22 mouse cellular contexts compared by ENCODE assay signal in genomic region chr1:87263257-87263656, GRCm38 (mm10). TPM values are rescaled to one million over a fixed set of nuclear protein-coding genes. Genes with fewer than 3 reads are reported as not detected.
A peak's percentile ranks its signal among the peaks of the same experiment; 100 is the strongest.
DNase-seq lines count a peak whose midpoint lies in the region; ATAC-seq lines count a peak whose summit lies in the region.
"Had no signal": no experiment of that assay in that cellular context is flagged by ENCODE, and none has a peak within 500 bp of the region (broad histone marks: within the 10 kb centered on the region; RNA-seq: fewer than 3 reads in every experiment).

No protein-coding gene starts in this region.

- no peak overlapping the region for H3K27ac ChIP-seq in embryonic facial prominence, embryonic 10.5 days (replicated peaks)
- no peak overlapping the region for H3K27ac ChIP-seq in embryonic facial prominence, embryonic 15.5 days (replicated peaks)
- H3K27ac ChIP-seq in hindbrain, embryonic 15.5 days (replicated peaks): no peak overlapping the region
- H3K27ac ChIP-seq: heart, embryonic 15.5 days; limb, embryonic 10.5 days; liver, embryonic 12.5 days; lung, embryonic 15.5 days; neural tube, embryonic 12.5 days; stomach, postnatal 0 days had no signal

- H3K4me3 ChIP-seq in megakaryocyte, embryonic 14.5 days (replicated peaks): peak overlapping the region; percentile 59
- H3K4me3 ChIP-seq in embryonic facial prominence, embryonic 10.5 days: 0 out of 2 replicates have a peak overlapping the region, but pooled peaks have one; percentile 68
- H3K4me3 ChIP-seq in embryonic facial prominence, embryonic 15.5 days (replicated peaks): peak overlapping the region; percentile 52; the same call in 1 of the 2 replicates
- no peak overlapping the region for H3K4me3 ChIP-seq in hindbrain, embryonic 15.5 days
- H3K4me3 ChIP-seq: erythroblast, embryonic 14.5 days had no signal

- peaks cover 41% of the 10 kb centered on the region for H3K4me1 ChIP-seq in megakaryocyte, embryonic 14.5 days
- peaks cover 31% of the 10 kb centered on the region for H3K4me1 ChIP-seq in embryonic facial prominence, embryonic 10.5 days
- peaks cover 25% of the 10 kb centered on the region for H3K4me1 ChIP-seq in embryonic facial prominence, embryonic 15.5 days
- H3K4me1 ChIP-seq in hindbrain, embryonic 15.5 days (replicated peaks): peaks cover 30% of the 10 kb centered on the region

- 1% methylated on average over 9 of the region's 9 CpGs for WGBS in embryonic facial prominence, embryonic 10.5 days
- 6% methylated on average over 9 of the region's 9 CpGs for WGBS in embryonic facial prominence, embryonic 15.5 days
- WGBS in hindbrain, embryonic 15.5 days: 2% methylated on average over 9 of the region's 9 CpGs

- ATAC-seq in megakaryocyte, adult 5-6 weeks (ENCODE audit: poor library complexity, severe bottlenecking): no peak
- ATAC-seq in embryonic facial prominence, embryonic 15.5 days (ENCODE audit: insufficient number of reproducible peaks, low FRiP score, low TSS enrichment, low read depth): no peak
- no peak for ATAC-seq in hindbrain, embryonic 15.5 days (ENCODE audit: low FRiP score, low read depth)
- ATAC-seq: CD4-positive, CD25-positive, alpha-beta regulatory T cell, adult 4 months; inflammation-experienced regulatory T-cells, adult 6 months; liver, embryonic 12.5 days had no signal

- H3K36me3 ChIP-seq in megakaryocyte, embryonic 14.5 days (replicated peaks; ENCODE audit: low read length): no peaks in the 10 kb centered on the region
- no peaks in the 10 kb centered on the region for H3K36me3 ChIP-seq in embryonic facial prominence, embryonic 10.5 days (replicated peaks)
- no peaks in the 10 kb centered on the region for H3K36me3 ChIP-seq in embryonic facial prominence, embryonic 15.5 days
- no peaks in the 10 kb centered on the region for H3K36me3 ChIP-seq in hindbrain, embryonic 15.5 days
- H3K36me3 ChIP-seq: heart, embryonic 15.5 days; limb, embryonic 10.5 days; liver, embryonic 12.5 days; lung, embryonic 15.5 days; neural tube, embryonic 12.5 days had no signal

- H3K9me3 ChIP-seq in megakaryocyte, embryonic 14.5 days: peaks cover 18% of the 10 kb centered on the region
- no peaks in the 10 kb centered on the region for H3K9me3 ChIP-seq in embryonic facial prominence, embryonic 10.5 days
- no peaks in the 10 kb centered on the region for H3K9me3 ChIP-seq in embryonic facial prominence, embryonic 15.5 days (replicated peaks)
- no peaks in the 10 kb centered on the region for H3K9me3 ChIP-seq in hindbrain, embryonic 15.5 days
- H3K9me3 ChIP-seq: heart, embryonic 15.5 days; limb, embryonic 10.5 days; liver, embryonic 12.5 days; lung, embryonic 15.5 days; neural tube, embryonic 12.5 days had no signal

- peak; percentile 26 for DNase-seq in embryonic facial prominence, embryonic 10.5 days (ENCODE audit: low spot score)
- no peak for DNase-seq in ovary, adult 18-20 months (ENCODE audit: low spot score)
- DNase-seq in right cerebral cortex, postnatal 25 days: no peak
- DNase-seq in adrenal gland, adult 2 months: no peak
- DNase-seq: cerebellum, adult 11 months; heart, adult 11 months; thymus, postnatal 4 days had no signal

- H3K27me3 ChIP-seq in megakaryocyte, embryonic 14.5 days (replicated peaks): peaks cover 86% of the 10 kb centered on the region
- peaks cover 98% of the 10 kb centered on the region for H3K27me3 ChIP-seq in embryonic facial prominence, embryonic 10.5 days (replicated peaks; ENCODE audit: low read depth, poor library complexity, severe bottlenecking)
- H3K27me3 ChIP-seq in embryonic facial prominence, embryonic 15.5 days: peaks cover 84% of the 10 kb centered on the region
- peaks cover 59% of the 10 kb centered on the region for H3K27me3 ChIP-seq in hindbrain, embryonic 15.5 days

- H3K4me2 ChIP-seq in embryonic facial prominence, embryonic 15.5 days (replicated peaks): 0 out of 2 replicates have a peak overlapping the region, but pooled peaks have one; percentile 98
- H3K4me2 ChIP-seq in hindbrain, embryonic 15.5 days: peak overlapping the region; percentile 99

- H3K9ac ChIP-seq in embryonic facial prominence, embryonic 15.5 days: no peak overlapping the region
- no peak overlapping the region for H3K9ac ChIP-seq in hindbrain, embryonic 15.5 days
- H3K9ac ChIP-seq: heart, embryonic 15.5 days; liver, embryonic 12.5 days; lung, embryonic 15.5 days; neural tube, embryonic 12.5 days had no signal

RNA-seq across cellular contexts. Expression of gene Efhd1, which starts 0.9 kb away (rescaled TPM):
- polyA plus RNA-seq in megakaryocyte, embryonic 14.5 days (2012; ENCODE audit: insufficient read depth, low replicate concordance): 0.10 TPM in 1 of 2 replicates, not detected in the other
- total RNA-seq in megakaryocyte, adult 5-6 weeks (2015): 0.07 TPM in 1 of 2 replicates, not detected in the other
- total RNA-seq in megakaryocyte, adult 5-6 weeks (2017): not detected in 2 replicates
- polyA plus RNA-seq in embryonic facial prominence, embryonic 10.5 days (2016; fragmentation: Nextera tagmentation; extraction: Ambion mirVana): 0.69 and 0.77 TPM in 2 replicates
- polyA plus RNA-seq in embryonic facial prominence, embryonic 15.5 days (2015; fragmentation: Nextera tagmentation; extraction: Ambion mirVana): 2.8 and 3.0 TPM in 2 replicates
- polyA plus RNA-seq in hindbrain, embryonic 15.5 days (2015; fragmentation: Nextera tagmentation; extraction: Ambion mirVana): 1.9 and 2.2 TPM in 2 replicates
- 100 to 1,000 TPM; 337 to 341 TPM for total RNA-seq in adrenal gland, adult 2 months (2021)
- 579 and 581 TPM in 2 replicates for polyA plus RNA-seq in adrenal gland, adult 2 months (2012; rRNA removed)
- total RNA-seq: megakaryocyte progenitor cell, adult 5-6 weeks had no signal
- polyA plus RNA-seq: erythroblast, embryonic 14.5 days; inflammation-experienced regulatory T-cells, adult 6 months; liver, embryonic 12.5 days had no signal

RNA-seq across cellular contexts. Expression of gene Eif4e2, which starts 49.5 kb away (rescaled TPM):
- polyA plus RNA-seq in megakaryocyte, embryonic 14.5 days (2012; ENCODE audit: insufficient read depth, low replicate concordance): 21.2 and 24.1 TPM in 2 replicates
- total RNA-seq in megakaryocyte, adult 5-6 weeks (2015): 75.9 and 81.3 TPM in 2 replicates
- total RNA-seq in megakaryocyte, adult 5-6 weeks (2017): 118 and 156 TPM in 2 replicates
- polyA plus RNA-seq in embryonic facial prominence, embryonic 10.5 days (2016; fragmentation: Nextera tagmentation; extraction: Ambion mirVana): 175 and 185 TPM in 2 replicates
- polyA plus RNA-seq in embryonic facial prominence, embryonic 15.5 days (2015; fragmentation: Nextera tagmentation; extraction: Ambion mirVana): 164 and 167 TPM in 2 replicates
- 91.4 TPM in 2 replicates for polyA plus RNA-seq in hindbrain, embryonic 15.5 days (2015; fragmentation: Nextera tagmentation; extraction: Ambion mirVana)
- total RNA-seq in adrenal gland, adult 2 months (2021): 10 to 100 TPM; 66.0 to 98.7 TPM
- polyA plus RNA-seq in adrenal gland, adult 2 months (2012; rRNA removed): 18.0 and 18.4 TPM in 2 replicates

RNA-seq across cellular contexts. Expression of gene Chrng, which starts 58.8 kb away (rescaled TPM):
- polyA plus RNA-seq in megakaryocyte, embryonic 14.5 days (2012; ENCODE audit: insufficient read depth, low replicate concordance): not detected in 2 replicates
- not detected in 2 replicates for total RNA-seq in megakaryocyte, adult 5-6 weeks (2015)
- total RNA-seq in megakaryocyte, adult 5-6 weeks (2017): not detected in 2 replicates
- polyA plus RNA-seq in embryonic facial prominence, embryonic 10.5 days (2016; fragmentation: Nextera tagmentation; extraction: Ambion mirVana): 0.35 and 0.39 TPM in 2 replicates
- polyA plus RNA-seq in embryonic facial prominence, embryonic 15.5 days (2015; fragmentation: Nextera tagmentation; extraction: Ambion mirVana): 24.4 and 34.2 TPM in 2 replicates
- polyA plus RNA-seq in hindbrain, embryonic 15.5 days (2015; fragmentation: Nextera tagmentation; extraction: Ambion mirVana): 0.06 TPM in 1 of 2 replicates, not detected in the other
- not detected for total RNA-seq in adrenal gland, adult 2 months (2021)
- not detected in 2 replicates for polyA plus RNA-seq in adrenal gland, adult 2 months (2012; rRNA removed)
- total RNA-seq: left cerebral cortex, adult 18-20 months; megakaryocyte progenitor cell, adult 5-6 weeks had no signal
- polyA plus RNA-seq: erythroblast, embryonic 14.5 days had no signal

Comparison
In these comparisons a context has a peak if more than half of its experiments do, and no peak if none do; other contexts are left out.
1. RNA of gene Efhd1, which starts 0.9 kb away (polyA plus RNA-seq): 579 to 581 TPM in adrenal gland, adult 2 months; 2.8 to 3.0 TPM in embryonic facial prominence, embryonic 15.5 days, 1.9 to 2.2 TPM in hindbrain, embryonic 15.5 days, 0.69 to 0.77 TPM in embryonic facial prominence, embryonic 10.5 days and 0.10 TPM in megakaryocyte, embryonic 14.5 days; every median in the first group is over 100 times any median in the second.